Mouse (Mus musculus) megakaryocyte, embryonic 14.5 days (primary cell): ENCODE results near the gene Gtf2a1l.

Source experiments
- FLI1 ChIP-seq: IDR thresholded peaks from 2 replicates; pipeline ENCODE4 v1.6.1; 2012; ENCODE audit warnings: low read length, inconsistent platforms, mixed read lengths
- GATA1 ChIP-seq: IDR thresholded peaks from 3 replicates; pipeline ENCODE4 v1.6.1; 2012; ENCODE audit warnings: mixed read lengths, low read length, inconsistent platforms, borderline replicate concordance

DNA sequence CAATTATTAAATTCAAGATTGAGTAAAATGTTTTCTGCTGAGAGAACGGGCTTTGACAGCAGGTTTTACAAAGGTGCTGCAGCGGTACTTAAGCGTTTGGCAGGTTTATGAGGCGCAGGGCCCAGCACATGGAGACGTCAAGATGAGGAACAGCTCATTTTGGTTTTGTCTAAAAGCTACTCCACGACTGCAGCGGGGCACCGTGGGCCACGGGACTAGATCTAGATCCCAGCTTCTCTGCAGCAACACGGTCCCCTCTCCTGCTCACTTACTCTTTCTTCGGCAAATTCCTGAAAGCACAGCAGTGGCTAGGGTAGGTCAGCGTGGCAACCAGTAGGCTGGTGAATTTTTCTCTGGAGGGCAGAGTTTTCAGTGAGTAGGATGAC, 85.0 kb downstream of the Gtf2a1l start:
- TF ChIP-seq GATA1 (no peak), FLI1 (no peak)
